Mouse (Mus musculus) kidney, adult 2 months (tissue): ENCODE data around the gene Olfr1316.

Source experiments
- CTCF ChIP-seq: fragments of 200-500 bp; conservative IDR thresholded peaks from 2 replicates; pipeline ENCODE4 v1.5.1; 2011; ENCODE audit warnings: low read depth, mild to moderate bottlenecking, control low read depth, low read length, moderate library complexity, mixed read lengths; ENCODE audit not compliant: insufficient read depth, insufficient read length
- POLR2A ChIP-seq: fragments of 200-500 bp; IDR thresholded peaks from one replicate; pipeline ENCODE4 v1.6.1; 2011; ENCODE audit warnings: low read depth, low read length, control low read depth

DNA sequence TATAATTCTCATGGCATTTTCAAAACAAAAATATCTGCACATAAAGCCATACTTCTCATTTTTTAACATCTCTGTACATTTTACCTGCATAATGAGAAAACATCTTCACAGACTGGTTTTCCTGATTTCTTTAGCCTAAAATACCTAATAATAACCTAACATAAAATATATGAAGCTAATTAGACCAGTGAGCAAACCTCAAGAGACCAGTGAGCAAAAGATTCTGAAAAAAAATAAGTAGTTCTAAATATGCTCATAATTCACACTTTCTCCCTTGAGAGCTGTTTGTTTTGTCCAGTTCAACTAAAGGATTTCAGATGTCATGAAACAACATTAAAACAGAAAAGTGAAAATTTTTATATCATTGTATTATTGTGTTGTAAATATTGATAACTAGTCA lies 38.1 kb downstream of the Olfr1316 start, which contains the start of gene Olfr1314:
- TF ChIP-seq POLR2A (no peak), CTCF (no peak)
